Mouse (Mus musculus) spleen, postnatal 36 days (tissue): ENCODE measurements around the gene Mettl5.

ENCODE experiments used
- DNase-seq, 2 experiments: peaks; one replicate each; pipeline ENCODE4 v3.0.0; 2022; ENCODE audit warnings: low spot score in 2 of 2, mixed read lengths in 1 of 2

Mettl5 gene

DNA sequence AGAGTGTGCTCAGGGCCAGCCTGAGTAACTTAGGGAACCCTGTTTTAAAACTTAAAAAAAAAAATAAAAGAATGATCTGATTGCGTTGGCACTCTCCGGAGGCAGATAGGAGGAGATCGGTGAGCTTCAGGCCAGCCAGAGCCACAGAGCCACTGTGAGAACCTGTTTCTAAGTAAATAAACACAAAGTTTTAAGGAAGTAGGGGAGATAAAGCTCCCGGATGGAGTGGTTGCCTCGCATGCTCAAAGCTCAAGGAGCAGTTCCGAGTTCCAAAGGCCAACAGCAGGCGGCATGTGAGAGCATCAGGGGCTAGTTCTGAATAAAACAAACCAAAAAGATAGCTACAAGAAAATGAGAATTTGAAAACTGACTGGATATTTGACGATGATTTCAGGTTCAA lies 29.0 kb downstream of the Mettl5 start:
- DNase-seq = no peak

- DNase-seq = peak in 1 of 2 experiments; percentile 19
Observed at GRCm38 (mm10) chr2:69851427-69852058, 33.9 kb downstream of the Mettl5 start.

- DNase-seq = no peak
Observed at GRCm38 (mm10) chr2:69849215-69849614, 36.2 kb downstream of the Mettl5 start.

DNA sequence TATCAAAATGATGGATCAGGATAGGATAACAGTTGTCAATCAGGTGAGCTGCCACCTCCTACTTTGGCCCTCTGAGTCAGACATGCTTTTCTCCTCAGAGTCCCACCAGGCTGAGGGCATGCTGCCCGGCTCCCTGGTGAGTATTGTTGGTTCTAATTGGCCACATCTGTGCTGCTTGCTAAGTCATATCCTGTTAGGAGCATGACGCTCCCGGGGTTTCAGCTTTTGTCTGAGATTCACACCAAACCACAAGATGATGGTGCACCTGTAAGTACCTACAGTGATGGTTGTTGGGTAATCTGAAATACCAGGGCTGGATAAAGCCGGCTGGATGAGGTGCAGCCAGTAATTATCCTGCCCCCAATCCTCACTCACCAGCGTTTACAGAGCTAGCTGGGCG lies 45.2 kb downstream of the Mettl5 start:
- no peak for DNase-seq

DNA sequence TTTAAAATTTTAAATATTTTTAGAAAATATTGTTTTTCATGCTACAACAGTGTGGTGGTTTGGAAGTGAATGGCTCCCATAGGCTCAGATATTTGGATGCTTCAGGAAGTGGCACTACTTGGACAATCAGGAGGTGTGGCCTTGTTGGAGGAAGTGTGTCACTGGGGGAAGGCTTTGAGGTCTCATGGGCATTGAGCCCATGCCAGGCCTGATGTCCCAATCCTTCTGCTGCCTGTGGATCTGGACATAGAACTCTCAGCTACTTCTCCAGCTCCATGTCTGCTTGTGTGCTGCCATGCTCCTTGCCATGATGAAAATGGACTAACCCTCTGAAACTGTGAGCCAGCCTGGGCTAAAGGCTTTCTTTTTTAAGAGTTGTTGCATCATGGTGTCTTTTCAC lies 46.7 kb downstream of the Mettl5 start:
- no peak for DNase-seq

DNA sequence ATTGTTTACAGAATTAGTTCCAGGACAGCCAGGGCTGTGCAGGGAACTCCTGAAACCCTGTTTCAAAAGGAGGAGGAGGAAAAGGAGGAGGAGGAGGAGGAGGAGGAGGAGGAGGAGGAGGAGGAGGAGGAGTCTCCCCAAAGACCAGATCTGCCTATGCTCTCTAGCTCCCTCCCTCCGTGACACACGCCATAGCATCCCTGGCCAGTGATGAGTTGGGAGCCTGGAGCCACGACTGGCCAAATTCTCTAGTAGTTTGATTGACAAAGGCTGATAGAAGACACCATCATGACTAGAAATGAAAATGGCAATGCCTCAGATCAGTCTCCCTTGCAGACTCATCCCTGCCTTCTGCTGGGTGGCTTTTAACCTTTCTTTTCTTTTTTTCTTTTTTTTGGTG lies 47.4 kb downstream of the Mettl5 start:
- DNase-seq = no peak

DNA sequence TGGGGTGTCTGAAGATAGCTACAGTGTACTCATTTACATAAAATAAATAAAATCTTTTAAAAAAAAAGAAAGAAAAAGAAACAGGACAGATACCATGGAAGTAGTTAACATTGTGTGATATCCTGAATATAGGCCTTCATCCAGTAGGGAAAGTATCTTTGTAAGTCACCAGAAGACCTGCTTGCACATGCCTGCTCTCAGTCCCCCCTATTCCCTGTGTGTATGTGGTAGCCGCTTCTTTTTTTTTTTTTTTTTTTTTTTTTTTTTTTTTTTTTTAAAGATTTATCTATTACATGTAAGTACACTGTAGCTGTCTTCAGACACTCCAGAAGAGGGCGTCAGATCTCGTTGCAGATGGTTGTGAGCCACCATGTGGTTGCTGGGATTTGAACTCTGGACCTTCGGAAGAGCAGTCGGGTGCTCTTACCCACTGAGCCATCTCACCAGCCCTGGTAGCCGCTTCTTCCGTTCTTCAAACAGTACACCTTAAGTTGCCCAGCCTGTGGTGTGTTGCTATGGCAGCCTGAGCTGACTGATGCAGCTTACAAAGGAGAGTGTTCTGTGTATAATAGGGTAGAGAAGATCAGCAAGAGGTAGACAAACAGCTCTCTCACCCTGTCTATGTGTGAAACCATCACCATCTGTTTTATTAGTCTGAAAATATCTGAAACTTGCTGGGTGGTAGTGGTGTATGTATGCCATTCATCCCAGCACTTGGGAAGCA lies 48.0 kb downstream of the Mettl5 start:
- no peak for DNase-seq

- no peak for DNase-seq
Observed at GRCm38 (mm10) chr2:69830116-69830515, 55.3 kb downstream of the Mettl5 start.

DNA sequence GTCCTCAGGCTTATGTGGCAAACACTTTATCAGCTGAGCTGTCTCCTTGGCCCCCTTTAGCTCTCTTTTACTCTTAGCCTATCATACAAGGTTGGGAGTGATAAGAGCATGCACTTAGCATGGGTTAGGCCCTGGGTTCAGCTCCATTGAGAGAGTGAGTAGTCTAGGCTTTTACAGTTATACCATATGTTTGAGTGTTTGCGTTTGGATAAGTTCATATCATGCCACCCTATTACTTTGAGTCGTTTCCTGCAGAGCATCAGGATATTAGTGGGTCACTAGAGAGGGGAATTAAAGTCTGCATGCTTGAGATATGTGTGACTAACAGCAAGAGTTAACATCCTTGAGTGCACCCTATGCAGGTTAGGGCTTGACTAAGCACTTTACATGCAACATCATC lies 55.7 kb downstream of the Mettl5 start:
- no peak for DNase-seq

DNA sequence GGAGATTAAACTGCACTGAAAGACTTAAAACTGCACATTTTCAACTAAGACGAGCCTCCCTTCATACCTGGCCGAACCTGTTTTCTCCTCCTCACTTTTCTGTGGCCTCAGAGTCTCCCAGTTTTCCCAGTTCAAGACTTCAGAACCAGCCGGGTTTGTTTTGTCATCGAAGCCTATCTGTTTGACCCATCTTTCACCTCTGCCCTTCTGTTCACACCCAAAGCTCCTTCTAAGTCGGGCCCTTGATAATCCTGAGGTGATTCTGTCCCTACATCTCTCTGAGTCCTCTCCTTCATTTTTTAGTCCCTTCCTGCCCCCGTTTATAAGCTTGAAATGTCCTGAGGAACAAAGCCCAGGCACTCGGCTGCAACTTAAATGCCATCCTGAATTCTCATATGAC lies 57.4 kb downstream of the Mettl5 start:
- no peak for DNase-seq

DNA sequence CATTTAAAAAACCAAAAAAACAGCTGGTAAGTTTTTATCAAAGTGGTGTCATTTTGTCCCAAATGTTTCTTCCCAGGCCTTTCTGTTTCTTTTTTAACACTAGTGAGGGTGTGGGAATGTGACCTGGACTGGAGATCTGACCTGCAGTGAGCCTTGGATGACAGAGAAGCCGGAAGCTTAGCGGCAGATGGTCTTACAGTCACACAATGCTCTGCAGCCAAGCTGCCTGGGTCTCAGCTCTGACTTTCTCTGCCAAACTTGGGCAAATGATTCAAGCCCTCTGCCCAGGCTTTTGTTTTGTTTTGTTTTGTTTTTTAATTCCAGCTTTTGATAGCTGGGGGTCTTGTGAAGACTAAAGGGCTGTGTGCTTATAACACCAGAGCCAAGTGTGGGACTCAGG lies 59.0 kb downstream of the Mettl5 start:
- no peak for DNase-seq

DNA sequence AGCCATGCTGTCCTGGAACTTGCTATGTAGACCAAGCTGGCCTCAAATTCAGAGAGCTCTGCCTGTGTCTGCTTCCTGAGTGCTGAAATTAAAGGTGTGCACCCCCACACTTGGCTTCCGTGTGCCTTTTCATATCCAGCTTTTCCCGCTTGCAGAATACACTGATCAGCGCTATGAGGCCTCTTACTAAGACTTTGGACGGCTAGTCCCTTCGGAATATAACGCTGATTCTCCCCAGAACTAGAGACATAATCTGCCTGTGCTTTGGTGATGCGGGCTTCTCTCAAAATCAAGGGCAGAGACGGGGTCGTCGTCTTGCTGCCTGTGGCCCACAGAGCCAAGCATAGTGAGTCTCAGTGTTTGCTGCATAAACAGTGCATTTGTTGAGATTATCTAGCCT lies 59.5 kb downstream of the Mettl5 start:
- DNase-seq = no peak

DNA sequence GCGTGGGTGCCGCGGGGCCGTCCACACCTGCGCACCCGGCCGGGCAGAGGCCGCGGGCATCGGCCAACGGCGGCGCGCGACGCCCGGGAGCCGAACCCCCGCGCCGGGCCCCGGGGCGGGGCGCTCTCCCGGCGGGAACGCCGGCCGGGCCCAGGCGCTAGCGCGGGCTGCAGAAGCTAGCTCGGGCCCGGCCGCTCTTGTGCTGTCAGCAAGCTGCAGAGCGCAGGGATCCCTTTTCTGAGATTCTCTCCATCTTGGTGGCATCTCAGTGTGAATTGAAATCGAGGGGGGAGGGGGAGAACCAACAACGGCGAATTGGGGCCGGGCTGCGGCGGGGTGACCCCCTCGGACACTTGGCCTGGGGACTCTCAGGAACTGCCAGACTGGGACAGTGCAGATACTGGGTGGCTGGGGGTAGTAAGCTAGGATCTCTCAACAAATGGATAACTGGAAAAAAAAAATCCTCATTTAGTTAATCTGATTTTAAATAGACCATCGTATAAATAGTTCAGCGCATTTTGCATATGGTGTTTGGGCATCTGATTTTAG lies 62.2 kb downstream of the Mettl5 start:
- no peak for DNase-seq

GRCm38 (mm10) chr2:69822361-69823128 lies 62.9 kb downstream of the Mettl5 start:
- DNase-seq = peak; percentile 4

DNA sequence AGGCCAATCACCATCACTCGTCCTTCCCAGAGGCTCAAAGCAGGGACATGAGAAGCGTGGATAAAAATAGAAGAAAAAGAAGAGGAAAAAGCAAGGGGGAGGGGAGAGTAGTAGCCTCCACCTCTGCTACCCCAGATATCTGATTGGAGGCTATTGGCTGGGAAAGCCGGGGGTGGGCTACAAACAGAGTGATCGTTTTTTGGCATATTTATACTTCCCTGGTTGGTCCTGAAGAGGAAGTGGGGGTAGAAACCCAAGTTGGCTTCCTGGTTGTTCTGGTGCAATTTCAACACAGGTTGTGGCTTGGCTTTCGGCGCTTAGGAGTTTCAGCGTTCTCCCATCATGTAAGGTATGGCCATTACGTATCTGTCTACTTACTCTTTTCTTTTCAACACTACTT lies 63.7 kb downstream of the Mettl5 start, which contains the start of gene Klhl23:
Gene Klhl23, plus strand, starts transcription at position 234 of the 400 bp plus-strand sequence.
- peak; percentile 4 to 12 for DNase-seq
